Mouse (Mus musculus) cerebellum, adult 9-10 months (tissue): ENCODE results near the gene Alx3.

Source experiments
- DNase-seq: peaks from one replicate; pipeline ENCODE4 v3.0.0; 2022

Gene Alx3

GRCm38 (mm10) chr3:107594662-107595263 is at the start of gene Alx3:
Gene Alx3 (plus strand): TSS chr3:107595031.
- no peak for DNase-seq

DNA sequence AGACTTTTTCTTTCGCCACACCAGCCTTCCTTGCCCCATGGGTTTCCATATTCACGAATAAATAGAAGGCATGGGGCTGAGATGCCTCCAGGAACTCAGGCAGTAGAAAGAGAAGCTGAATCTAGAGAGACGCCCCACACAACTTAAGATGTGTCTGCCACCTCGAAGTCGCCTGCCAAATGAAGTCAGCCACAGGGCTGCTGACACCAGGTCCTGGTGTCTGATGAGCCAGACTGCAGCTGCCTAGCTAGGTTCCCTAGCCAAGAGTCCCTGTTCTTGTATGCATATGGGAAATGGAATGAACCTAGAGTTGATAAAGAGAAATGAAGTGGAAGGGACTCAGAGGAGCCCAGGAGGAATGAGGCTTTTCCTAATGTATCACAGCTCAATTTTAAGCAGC is 49.6 kb upstream of the Alx3 start:
- no peak for DNase-seq

DNA sequence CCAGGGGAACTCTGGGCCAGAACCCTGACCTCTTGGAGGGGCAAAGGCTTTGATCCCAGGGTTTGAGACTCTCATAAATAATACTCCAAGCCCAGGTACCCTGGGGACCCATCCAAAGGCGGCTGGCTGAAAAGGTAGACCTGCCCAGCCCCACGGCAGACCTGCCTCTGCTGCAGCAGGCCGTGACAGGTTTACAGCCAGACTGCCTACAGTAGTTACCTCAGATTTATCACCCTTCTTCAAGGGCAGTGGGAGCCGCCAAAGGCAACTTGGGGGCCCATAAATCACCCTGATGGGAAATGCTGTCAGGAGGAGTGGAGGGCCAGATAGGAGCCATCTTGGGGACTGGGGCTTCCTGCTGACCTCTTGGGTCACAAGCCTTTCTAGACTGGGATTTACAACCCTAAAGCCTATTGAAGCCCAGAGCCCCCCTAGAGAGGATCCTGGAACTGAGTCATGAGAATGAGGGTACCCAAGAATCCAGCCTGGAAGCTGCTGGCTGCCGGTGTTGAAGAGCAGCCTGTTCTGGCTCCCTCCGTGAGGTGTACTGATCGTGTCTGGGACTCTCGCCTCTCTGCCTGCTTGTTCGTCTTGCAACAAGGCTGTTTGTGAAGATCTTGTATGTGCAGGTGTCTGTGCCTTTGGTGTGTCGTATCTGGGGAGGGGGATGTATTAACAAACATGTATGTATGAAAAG is 49.0 kb upstream of the Alx3 start:
- DNase-seq = no peak

GRCm38 (mm10) chr3:107546956-107547355 is 47.9 kb upstream of the Alx3 start:
- peak; percentile 84 for DNase-seq

DNA sequence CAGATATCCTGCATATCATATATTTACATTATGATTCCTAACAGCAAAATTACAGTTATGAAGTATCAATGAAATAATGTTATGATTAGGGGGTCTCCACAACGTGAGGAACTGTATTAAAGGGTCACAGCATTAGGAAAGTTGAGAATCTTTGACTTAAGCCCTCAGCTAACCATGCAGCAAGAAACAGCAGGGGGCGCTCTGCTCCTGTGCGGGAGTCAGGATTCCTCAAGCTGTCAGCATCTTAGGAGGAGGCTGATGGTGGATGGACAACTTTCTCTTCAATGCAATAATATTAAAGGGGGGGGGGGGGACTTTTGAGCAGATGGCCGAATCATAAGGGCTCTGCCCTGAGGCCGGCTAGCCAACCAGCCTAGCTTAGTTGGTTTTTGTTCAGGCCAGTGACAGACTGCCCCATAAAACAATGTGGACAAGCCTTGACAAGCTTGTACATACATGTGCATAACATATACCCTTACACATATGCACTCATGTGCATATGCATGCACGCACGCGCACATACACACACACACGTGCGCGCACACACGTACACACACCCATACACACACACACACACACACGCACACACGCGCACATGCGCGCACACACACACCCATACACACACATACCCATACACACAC is 44.3 kb upstream of the Alx3 start:
- DNase-seq = peak; percentile 79

DNA sequence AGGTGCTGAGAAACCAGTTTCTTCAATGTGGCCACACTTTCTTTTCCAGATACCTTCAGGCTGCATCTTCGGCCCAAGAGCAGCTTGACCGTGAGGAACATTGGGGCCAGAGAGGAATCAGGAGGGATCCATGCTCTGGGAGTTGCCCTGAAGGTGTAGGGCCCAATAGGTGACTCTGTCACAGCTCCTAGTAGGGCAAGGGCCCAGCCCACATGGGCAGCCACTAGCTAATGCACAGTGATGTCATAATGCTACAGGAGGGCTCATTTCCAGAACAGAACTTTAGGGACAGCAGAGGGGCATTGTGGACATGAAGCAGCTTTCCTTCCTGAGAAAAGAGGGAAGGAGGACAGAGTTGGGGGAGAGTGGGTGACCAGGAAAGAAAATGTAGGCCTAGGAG is 40.0 kb upstream of the Alx3 start, which contains the start of gene Ubl4b:
Ubl4b (minus strand) TSS at position 232 of the 400 bp plus-strand sequence.
- DNase-seq = no peak

DNA sequence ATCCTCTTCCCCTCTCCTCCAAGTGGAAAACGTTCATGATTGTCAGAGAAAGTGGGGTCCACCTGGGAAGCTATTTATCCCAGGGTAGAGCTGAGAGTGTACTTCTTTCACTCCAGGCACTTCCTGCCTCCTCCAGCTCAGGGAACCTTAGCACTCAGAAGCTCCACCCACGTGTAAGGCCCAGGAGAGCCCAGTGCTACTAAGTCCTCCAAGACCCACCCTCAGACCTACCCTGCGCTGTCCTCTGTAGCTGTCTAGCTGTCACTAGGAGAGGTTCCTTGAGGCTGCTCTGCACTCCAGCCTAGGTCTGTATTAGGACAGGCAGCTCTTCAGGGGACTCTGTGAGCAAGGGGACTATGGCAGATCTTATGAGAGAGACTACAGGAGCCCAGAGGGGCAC is 36.1 kb upstream of the Alx3 start:
- DNase-seq = no peak

GRCm38 (mm10) chr3:107559183-107559582 is 35.6 kb upstream of the Alx3 start:
- DNase-seq = peak; percentile 79

- DNase-seq = no peak
These were observed 32.7 kb upstream of the Alx3 start for GRCm38 (mm10) chr3:107562104-107562503.

DNA sequence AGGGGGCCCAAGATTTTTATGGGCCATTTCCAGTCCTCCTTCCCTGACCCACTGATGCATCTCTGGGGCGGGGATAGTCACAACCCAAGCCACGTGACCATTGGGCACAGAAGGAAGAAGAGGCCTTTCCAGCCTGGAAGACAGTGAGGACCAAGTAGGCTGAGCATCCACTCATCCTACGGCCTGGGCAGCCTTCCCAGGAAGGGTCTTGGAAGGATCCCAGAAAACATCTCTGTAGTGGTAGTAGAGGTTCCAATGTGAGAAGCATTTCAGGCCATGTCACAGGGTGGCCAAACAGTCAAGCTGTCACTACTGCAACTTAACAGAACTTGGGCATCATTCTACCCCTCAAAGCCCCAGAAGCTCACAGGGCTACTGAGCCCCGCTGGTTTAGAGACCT is 32.2 kb upstream of the Alx3 start:
- no peak for DNase-seq

DNA sequence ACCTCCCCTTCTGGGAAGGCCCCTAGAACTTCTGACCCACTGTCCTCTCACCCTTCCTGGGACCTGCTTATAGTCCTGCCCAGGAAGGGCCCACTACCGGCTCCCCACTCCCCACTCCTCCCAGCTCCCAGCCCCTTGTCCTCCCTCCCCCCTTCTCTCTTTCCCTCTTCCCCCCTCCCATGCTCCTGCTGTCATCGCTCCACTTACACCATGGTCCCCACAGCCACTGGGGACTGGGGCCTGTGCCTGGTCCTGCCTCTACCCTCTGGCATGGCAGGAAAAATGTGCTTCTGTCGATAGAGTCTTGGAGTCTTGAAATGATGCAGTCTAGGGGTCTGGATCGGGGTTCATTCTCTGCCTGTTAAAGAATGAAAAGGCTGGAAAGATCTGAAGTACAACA is 31.0 kb upstream of the Alx3 start:
- DNase-seq = no peak

GRCm38 (mm10) chr3:107565331-107565730 is 29.5 kb upstream of the Alx3 start:
- DNase-seq = no peak

DNA sequence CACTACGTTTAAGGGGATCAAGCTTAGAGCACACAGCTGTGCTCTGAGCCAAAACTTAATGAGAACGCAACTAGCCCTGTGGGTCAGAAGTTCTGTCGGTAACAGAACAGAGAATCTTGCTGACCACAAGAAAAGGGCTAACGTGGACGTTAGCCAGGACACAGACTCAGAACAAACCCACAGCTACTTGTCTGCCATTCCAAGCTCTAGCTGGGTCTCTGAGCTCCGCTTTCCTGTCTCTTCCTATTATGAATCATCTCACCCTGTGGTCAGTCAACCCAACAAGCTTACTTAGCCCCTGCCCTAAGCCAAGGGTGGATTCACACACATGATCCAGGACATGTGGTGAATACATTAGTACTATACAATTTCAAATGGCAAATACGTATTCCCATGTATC is 27.1 kb upstream of the Alx3 start:
- no peak for DNase-seq

DNA sequence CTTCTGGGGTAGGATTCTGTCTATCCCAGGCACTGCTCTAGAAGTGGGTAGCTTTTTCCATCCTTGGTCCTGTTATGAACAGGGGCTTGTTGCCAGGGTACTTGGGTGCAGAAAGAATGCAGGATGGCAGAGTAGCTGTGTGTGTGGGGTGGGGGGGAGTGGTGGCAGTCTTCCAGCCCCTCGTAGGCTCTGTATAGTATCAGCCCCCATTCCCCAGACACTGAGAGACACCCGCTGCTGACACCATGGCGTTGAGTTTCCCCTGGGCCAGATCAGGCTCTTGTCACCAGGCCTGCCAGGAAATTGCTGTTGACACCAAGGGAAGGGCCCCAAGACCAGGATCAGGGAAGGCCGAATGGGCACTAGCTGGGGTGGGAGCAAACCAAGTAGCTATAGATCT is 26.1 kb upstream of the Alx3 start:
- DNase-seq = no peak

GRCm38 (mm10) chr3:107571205-107571604 is 23.6 kb upstream of the Alx3 start:
- no peak for DNase-seq

- DNase-seq = no peak
These were observed 18.0 kb upstream of the Alx3 start for GRCm38 (mm10) chr3:107576807-107577206.

DNA sequence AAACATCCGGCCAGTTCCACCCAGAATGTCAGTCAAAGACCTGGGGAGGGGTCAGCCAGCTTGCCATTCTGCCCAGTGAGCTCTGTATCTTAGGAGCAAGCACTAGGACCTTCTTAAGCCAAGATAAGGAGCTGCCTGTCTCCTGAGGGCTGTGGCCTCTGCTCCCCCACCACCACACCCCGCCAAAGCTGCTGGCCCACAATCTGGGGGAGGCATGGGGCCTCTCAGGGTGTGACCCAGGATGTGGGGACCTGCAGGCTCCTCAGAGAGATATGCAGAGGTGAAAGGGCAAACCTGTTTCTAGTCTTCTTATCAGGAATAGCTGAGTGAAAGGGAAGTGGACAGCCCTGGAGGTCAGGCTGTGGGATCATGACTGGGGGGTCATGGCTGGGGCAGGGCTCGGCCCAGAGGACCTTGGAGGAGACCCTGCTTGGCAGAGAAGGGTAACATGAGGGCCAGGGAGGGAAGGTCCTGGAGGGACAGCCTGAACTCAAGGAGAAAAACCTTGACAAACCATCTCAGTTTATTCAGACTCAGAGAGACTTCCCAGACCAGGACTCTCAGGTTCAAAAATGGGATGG is 16.9 kb upstream of the Alx3 start:
- no peak for DNase-seq

DNA sequence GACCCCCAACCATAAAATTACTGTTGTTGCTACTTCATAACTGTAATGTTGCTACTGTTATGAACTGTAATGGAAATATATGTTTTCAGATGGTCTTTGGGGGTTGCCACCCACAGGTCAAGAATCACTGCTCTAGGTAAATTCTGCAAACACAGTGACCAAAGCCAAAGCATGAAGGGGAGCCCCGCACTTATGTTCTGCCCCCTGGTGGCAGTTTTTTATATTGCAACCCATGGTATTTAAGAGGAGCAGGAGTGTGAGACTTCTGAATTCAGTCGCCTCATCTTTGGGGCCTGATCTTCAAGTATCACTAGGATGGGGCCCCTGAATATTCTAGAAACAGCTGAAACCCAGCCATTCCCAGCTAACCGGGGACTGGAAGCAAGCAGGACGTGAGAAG is 15.4 kb upstream of the Alx3 start:
- DNase-seq = peak; percentile 81

DNA sequence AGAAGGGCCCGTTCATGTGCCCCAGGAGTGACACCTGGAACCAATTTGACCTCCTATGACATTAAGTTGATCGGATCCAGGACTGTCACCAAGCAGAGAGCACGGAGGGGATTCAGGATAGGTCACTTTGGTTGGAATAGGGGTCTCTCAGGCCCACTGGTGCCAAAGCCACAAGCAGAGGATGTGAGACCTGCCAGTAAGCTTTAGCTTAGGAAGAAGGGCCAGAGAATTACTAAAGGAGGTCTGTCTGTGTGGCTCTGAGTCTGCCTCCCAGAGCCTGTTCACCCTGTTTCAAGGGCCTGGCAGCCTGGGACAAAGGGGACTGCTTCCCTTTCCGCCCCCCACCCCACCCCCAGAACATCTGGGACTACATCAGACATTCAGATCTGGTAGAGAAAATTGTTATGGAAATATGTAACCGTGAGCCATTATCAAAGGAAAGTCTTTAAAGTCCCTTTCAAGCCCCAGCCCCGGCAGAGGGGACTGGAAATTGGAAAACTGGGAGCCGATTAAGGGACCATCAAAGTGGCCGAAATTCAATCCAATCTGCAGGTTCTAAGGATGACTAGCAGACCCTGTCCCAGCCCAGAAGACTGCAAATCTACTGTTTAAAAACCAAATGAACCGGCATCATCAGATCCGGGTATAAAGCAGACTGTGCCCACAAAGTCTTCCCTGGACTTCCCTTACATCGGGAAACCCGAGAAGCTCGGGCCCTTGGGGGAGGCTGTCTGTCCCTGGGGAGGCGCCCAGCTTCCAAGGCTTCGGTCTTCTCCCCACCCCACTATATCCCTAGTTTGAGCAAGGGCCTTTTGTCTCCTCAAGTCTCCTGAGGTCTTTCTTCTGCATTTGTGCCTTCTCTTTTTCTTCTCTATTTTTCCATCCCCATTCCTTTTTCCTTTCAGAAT is 13.5 kb upstream of the Alx3 start:
- DNase-seq = no peak

DNA sequence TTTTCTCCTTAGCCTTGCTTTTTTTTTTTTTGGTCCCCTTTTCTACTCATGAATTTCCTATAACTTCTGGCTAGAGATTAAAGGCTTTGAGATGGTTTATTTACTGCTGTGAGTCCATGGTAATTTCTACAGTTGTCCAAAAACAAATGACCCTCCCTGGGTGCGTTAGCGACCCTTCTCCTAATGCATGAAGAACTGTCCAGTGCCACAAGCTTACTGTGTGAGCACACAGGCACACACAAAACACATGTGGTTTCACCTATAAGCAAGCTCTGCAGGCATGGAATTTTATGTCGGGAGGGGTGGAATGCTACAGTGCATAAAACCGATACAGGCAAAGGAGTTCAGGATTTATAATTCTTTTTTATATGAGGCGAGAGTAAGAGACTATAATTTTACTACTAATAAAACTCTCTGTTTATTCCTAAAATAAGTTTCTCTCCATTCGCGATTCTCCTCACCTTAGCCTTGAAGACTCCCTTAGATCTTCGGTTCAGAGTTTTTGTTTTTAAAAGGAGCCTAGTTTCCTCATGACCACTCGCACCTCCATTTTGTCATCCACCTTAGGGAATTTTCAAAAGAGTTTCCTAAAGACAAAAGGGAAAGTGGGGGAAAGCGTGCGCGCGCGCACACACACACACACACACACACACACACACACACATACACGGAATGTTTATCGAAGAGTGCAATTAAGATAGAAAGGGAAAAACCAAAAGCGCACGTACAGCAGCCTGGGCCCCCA is 12.5 kb upstream of the Alx3 start:
- DNase-seq = no peak

DNA sequence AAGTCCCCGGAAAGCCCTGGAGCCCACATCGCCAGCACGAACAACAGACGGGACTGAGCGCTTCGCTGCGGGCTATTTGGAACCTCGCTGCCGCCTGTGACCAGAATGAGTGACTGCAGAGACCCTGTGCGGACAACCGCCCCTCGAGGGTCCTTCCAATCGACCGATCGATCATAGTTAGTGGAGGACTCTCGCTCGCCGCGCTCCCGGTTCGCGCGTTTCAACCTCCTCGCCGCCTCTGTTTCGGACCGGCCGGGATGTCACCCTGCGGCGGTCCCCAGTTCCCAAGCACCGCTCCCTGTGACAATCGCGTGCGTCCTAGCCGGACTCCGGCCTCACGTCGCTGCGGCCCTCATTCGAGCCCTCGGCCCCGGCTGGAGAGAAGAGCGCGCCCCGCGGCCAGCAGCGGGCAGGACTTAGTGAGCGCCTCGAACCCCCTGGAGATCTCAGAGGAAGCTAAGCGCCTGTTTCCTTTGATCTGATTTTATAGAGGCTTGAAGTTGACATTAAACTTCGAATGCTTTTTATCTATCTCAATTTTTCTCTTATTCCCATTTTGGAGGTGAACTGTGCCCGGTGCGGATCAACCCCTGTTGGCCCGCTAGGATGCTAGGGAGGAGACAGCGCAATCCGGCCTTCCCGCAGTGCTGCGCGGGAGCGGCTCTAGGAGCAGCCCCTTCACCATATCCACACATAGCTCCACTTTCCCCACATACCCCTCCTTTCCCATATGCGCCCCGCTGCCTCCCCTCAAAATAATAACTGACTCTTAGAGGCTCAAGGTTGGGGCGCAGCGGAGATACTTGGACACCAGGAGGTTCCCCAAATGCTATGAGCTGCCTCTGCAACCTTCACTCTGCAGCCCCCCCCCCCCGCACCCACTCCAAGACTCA is 11.7 kb upstream of the Alx3 start:
- no peak for DNase-seq
